ENCODE assay signal across 8 mouse cellular contexts in the genomic region with DNA sequence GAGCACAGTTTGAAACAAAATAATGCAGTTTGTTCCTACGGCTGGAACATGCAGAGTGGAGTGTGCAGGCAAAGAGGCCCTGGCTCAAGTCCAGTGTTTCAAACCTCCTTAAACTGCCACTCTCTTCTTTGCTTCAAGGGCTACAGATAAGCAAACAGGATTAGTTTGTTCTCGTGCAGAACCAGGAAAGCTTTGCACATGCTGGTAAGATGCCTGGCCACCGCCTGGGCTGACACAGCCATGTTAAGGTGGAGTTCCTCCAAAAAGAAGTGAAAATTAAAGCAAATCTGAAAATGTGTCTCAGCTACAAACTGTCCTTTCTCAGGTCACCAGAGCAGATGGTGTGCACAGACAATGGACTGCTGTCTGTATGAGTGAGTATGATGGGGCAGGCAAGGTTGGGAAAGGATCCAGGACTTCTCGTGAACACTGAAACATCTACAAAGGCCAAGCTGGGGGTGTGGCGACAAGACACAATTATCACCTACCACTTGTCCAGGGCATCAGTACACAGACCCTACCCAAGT.
DNase-seq lines count a peak whose midpoint lies in the region; ATAC-seq lines count a peak whose summit lies in the region.

No protein-coding gene starts in this region.

- H3K4me1 ChIP-seq in limb, embryonic 12.5 days (replicated peaks): peaks cover 6% of the 10 kb centered on the region
- peaks cover 2% of the 10 kb centered on the region; the same call in 1 of the 2 replicates for H3K4me1 ChIP-seq in limb, embryonic 10.5 days
- H3K4me1 ChIP-seq in heart, embryonic 16.5 days (ENCODE audit: control insufficient read depth, insufficient read depth, low read length): peaks cover 21% of the 10 kb centered on the region
- peaks cover 11% of the 10 kb centered on the region for H3K4me1 ChIP-seq in stomach, embryonic 16.5 days (ENCODE audit: control insufficient read depth, insufficient read depth, low read length)

- DNase-seq in limb, embryonic 10.5 days (ENCODE audit: low spot score): no peak
- DNase-seq in fibroblast of lung, adult 2 months (ENCODE audit: low read depth): peak; percentile 2
- peak; percentile 30 to 54 for DNase-seq in layer of hippocampus, adult 8-10 months (ENCODE audit: low spot score in 2 of 2)
- DNase-seq in lung, postnatal 36 days: peak; percentile 85
- DNase-seq in thymus, postnatal 25 days: no peak

- no peak overlapping the region for H3K4me2 ChIP-seq in limb, embryonic 12.5 days
- H3K4me2 ChIP-seq in heart, embryonic 16.5 days (ENCODE audit: low read depth, low read length): peak overlapping the region; percentile 55
- H3K4me2 ChIP-seq in stomach, embryonic 16.5 days (ENCODE audit: low read depth, low read length): peak overlapping the region; percentile 34; the same call in 1 of the 2 replicates

- H3K27ac ChIP-seq in limb, embryonic 12.5 days: peak overlapping the region; percentile 56; the same call in 1 of the 2 replicates
- no peak overlapping the region for H3K27ac ChIP-seq in limb, embryonic 10.5 days
- peak overlapping the region; percentile 76 for H3K27ac ChIP-seq in heart, embryonic 16.5 days (ENCODE audit: low read length)
- peak overlapping the region; percentile 82 for H3K27ac ChIP-seq in stomach, embryonic 16.5 days (ENCODE audit: low read length)

- 55% methylated on average over 5 of the region's 5 CpGs for WGBS in limb, embryonic 12.5 days
- 70% methylated on average over 5 of the region's 5 CpGs for WGBS in limb, embryonic 10.5 days
- WGBS in heart, embryonic 16.5 days: 21% methylated on average over 5 of the region's 5 CpGs
- 24% methylated on average over 5 of the region's 5 CpGs for WGBS in stomach, embryonic 16.5 days

- no peak overlapping the region for H3K9ac ChIP-seq in limb, embryonic 12.5 days (replicated peaks)
- 0 out of 2 replicates have a peak overlapping the region, but pooled peaks have one; percentile 33 for H3K9ac ChIP-seq in heart, embryonic 16.5 days (ENCODE audit: low read length)
- H3K9ac ChIP-seq in stomach, embryonic 16.5 days (ENCODE audit: low read length): 0 out of 2 replicates have a peak overlapping the region, but pooled peaks have one; percentile 31

- no peaks in the 10 kb centered on the region for H3K27me3 ChIP-seq in limb, embryonic 12.5 days
- no peaks in the 10 kb centered on the region for H3K27me3 ChIP-seq in limb, embryonic 10.5 days (ENCODE audit: low read depth, poor library complexity, severe bottlenecking)
- no peaks in the 10 kb centered on the region for H3K27me3 ChIP-seq in heart, embryonic 16.5 days (ENCODE audit: control insufficient read depth, insufficient read depth, low read length)
- H3K27me3 ChIP-seq in stomach, embryonic 16.5 days (ENCODE audit: control insufficient read depth, insufficient read depth, low read length): no peaks in the 10 kb centered on the region

- H3K36me3 ChIP-seq in limb, embryonic 12.5 days: no peaks in the 10 kb centered on the region
- H3K36me3 ChIP-seq in limb, embryonic 10.5 days: no peaks in the 10 kb centered on the region
- H3K36me3 ChIP-seq in heart, embryonic 16.5 days (ENCODE audit: control insufficient read depth, insufficient read depth): no peaks in the 10 kb centered on the region
- H3K36me3 ChIP-seq in stomach, embryonic 16.5 days (ENCODE audit: control insufficient read depth, insufficient read depth, low read length): no peaks in the 10 kb centered on the region

- no peak for ATAC-seq in limb, embryonic 12.5 days (ENCODE audit: insufficient number of reproducible peaks, insufficient read depth, low FRiP score, low TSS enrichment, low read depth)
- peak; percentile 87 for ATAC-seq in heart, embryonic 16.5 days (replicated peaks; ENCODE audit: extremely low read depth, insufficient read depth, low FRiP score)
- ATAC-seq in stomach, embryonic 16.5 days (ENCODE audit: insufficient read depth, low FRiP score): peak; percentile 75; the same call in 1 of the 2 replicates

- no peak overlapping the region for H3K4me3 ChIP-seq in limb, embryonic 12.5 days (replicated peaks)
- no peak overlapping the region for H3K4me3 ChIP-seq in limb, embryonic 10.5 days
- H3K4me3 ChIP-seq in heart, embryonic 16.5 days (ENCODE audit: low read length): 0 out of 2 replicates have a peak overlapping the region, but pooled peaks have one; percentile 7
- H3K4me3 ChIP-seq in stomach, embryonic 16.5 days (replicated peaks; ENCODE audit: low read length): no peak overlapping the region

- H3K9me3 ChIP-seq in limb, embryonic 12.5 days: no peaks in the 10 kb centered on the region
- no peaks in the 10 kb centered on the region for H3K9me3 ChIP-seq in limb, embryonic 10.5 days (replicated peaks)
- H3K9me3 ChIP-seq in heart, embryonic 16.5 days (replicated peaks; ENCODE audit: control insufficient read depth, low read length): no peaks in the 10 kb centered on the region
- no peaks in the 10 kb centered on the region for H3K9me3 ChIP-seq in stomach, embryonic 16.5 days (replicated peaks; ENCODE audit: control insufficient read depth, low read length)

Comparison
In these comparisons a context has a peak if more than half of its experiments do, and no peak if none do; other contexts are left out.
1. DNase-seq: peak in fibroblast of lung, adult 2 months (single experiment), layer of hippocampus, adult 8-10 months (2 of 2) and lung, postnatal 36 days (single experiment); none in limb, embryonic 10.5 days (single experiment) and thymus, postnatal 25 days (single experiment).